Mouse (Mus musculus) heart, postnatal 36 days (tissue): ENCODE measurements around the gene Srd5a1. TPM values are rescaled to one million over a fixed set of nuclear protein-coding genes. Genes with fewer than 3 reads are reported as not detected.
"Not testable (repeated sequence)": the region's sequence is repeated elsewhere in the genome, so short reads cannot be mapped to it uniquely, and the experiment has no call there.

Source experiments
- DNase-seq, 2 experiments: peaks; one replicate each; pipeline ENCODE4 v3.0.0; 2021 to 2022
- intact Hi-C: fragments of 180-260 bp; cut with DNase I; formaldehyde crosslinking; loops from one replicate; pipeline ENCODE4 v1.15.1; 2025
- total RNA-seq, 2 experiments: library from RNA; stranded (reverse); gene quantifications; 2 replicates each; pipeline ENCODE4 v1.2.3; 2021

Gene Srd5a1
- total RNA-seq, 2 experiments from 2014 or later, result 0.83 to 1.6 TPM

DNA sequence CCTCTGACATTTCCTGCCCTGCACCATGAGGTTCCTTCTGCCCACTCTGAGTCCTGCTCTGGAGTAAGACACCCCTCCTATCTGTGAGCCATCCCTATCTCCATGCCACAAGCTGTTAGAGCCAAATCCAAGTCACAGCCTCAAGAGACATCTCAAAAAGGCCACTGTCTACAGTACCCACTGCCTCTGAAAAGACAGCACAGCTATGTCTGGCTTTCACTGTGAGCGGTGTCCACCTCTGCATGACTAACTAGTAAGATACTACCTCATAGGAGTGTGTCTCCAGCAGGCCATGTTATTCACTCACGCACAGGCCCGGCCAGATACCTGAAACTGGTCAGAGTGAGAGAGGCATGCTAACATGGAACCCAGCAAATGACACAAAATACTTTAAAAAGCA lies 16.7 kb upstream of the Srd5a1 start:
- intact Hi-C loops, result no loop called here
- DNase-seq, result no peak

DNA sequence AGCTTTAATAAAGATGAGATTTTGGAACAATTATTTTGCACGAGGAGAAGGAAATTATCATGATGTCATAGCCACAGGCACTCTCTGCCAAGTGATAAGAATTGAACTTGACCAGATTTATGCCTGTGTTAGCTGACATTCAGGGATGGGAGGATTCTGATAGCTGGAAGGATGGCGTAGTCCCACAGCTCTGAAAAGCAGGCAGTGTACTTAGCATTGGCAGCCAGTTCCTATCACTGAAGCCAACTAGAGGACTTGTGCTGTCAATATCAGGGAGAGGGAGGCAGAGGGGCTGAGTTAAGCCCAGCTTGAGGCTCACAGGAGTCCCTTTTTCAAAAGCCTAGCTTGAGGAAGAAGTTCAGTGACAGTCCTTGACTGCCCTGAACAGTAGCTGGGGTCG lies 13.3 kb upstream of the Srd5a1 start:
- intact Hi-C loops, result no loop called here
- DNase-seq, result no peak

DNA sequence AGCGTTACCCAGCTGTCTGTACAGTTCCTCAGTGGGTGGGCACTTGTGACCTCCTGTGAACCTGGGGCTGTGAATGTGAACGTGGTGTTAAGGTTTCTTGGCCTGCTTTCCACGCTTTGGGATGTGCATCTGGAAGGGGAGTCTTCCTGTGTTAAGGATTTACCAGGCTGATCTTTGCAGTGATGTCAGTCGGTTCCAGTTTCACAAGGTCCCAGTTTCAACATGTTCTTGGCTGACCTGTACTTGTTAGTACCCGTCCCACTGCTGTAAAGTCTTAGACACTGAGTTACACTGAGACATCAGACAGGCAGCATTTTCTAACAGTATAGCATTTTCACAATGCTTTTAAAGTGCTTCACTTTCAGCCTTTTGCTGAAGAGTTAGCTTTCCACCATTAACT lies 12.6 kb upstream of the Srd5a1 start:
- no peak for DNase-seq
- intact Hi-C loops, result no loop called here

DNA sequence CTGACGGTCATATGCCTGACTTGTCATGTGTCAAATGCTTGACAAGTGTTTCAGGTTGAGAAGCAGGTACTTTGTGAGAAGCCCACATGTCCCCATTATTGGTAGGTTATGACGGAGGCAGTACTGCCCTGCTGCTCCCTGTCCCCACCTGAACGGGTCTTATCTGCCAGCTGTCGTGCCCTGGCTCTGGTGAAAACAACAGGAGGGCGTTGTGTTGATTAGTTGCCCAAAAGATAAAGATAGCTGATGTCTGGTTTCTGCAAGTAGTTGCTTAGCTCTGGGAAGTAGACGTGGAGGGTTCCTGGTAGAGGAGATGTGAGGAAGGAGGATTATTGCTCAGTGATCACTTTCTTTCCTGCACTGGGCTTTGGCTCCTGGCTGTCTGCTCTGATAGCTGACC lies 5.5 kb upstream of the Srd5a1 start:
- intact Hi-C loops, result no loop called here
- no peak for DNase-seq

DNA sequence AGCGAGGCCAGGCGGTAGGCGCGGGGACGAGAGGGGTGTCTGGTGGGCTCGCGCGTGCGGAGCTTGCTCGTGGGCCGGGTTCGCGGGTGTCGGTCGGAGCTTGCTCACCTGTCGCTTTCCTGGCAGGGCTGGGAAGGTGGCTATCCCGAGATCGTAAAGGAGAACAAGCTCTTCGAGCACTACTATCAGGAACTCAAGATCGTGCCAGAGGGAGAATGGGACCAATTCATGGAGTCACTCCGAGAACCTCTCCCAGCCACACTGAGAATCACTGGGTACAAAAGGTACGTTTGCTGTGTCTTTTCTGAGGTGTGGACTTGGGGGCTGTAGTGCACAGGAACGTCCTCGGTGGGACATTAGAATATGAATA lies 918 bp upstream of the Srd5a1 start:
- no peak for DNase-seq
- intact Hi-C loops, result loop anchor here (2.0 to 5.0 kb wide), 4 partner anchors 60 to 1030 kb away; partner anchors contain the start of genes Fastkd3 and Mtrr

DNA sequence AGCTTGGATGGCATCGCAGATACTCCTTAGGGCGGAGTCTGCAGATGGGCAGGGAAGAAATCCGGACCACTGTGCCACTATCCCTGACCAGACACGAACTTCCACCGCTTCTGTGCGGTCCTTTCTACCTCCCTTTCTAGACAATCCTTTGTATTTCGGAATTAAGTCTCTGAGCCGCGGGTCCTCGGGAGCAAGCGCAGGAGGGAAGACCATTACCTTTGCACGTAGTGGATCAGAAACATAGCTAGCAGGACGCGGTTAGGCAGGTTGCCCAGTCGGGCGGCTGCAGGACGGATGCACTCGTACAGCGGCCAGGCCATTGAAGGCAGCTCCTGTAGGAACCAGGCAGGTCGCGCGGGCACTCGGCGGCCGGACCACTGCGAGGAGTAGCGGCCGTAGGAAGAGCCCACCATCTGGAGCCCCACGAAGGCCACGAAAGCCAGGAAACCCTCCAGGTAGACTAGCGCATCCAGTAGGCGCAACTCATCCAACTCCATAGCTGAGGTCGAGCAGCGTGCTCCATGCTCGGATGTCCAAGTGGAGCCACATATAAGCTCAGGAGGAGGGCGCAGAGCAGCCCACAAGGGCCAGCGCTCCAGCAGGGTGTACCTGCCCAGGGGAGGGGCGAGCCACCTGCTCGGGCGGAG lies 368 bp downstream of the Srd5a1 start:
- intact Hi-C loops, result loop anchor here (5.0 kb wide), 3 partner anchors 59 to 1029 kb away; partner anchors contain the start of genes Fastkd3 and Mtrr
- peak in 1 of 2 experiments; percentile 26 for DNase-seq

DNA sequence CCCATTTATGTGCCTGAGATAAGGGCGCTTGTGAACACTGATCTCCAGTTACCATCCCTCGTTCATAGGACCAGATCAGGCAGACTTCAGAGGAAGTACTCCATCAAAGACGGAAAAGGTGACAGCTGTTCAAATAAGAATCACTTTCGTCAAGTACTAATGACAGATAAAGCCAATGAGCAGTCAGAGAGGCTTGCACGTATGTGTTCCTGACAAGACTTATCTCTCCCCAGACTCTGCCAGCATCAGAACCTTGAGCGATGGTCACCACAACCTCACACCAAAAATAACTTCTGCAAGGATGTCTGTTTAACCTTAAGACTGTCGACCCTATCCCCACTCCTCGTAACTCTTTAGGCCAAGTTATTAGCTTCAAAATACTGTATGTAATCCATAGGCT lies 2.5 kb downstream of the Srd5a1 start:
- intact Hi-C loops, result loop anchor here (5.0 kb wide), 1 partner anchor 36 kb away; no protein-coding TSS in a partner anchor

DNA sequence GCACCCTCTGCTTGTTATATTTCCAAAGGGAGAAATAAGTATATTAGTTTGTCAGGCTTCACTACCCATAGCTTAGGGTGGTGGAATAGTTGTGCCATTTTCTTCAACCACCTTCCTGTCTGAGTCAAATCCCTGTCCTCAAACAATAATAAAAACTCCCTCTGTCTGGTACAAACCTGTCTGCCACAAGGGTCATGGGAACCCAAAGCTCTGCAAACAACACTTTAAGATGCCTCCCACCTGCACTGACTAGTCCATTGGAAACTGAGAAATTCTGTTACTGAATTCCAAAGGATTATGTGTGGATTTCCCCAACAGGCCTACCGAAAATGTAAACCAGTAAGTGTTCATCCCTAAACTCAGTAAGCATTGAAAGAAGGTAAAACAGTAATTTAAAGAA lies 6.6 kb downstream of the Srd5a1 start:
- intact Hi-C loops, result loop anchor here (5.0 kb wide), 1 partner anchor 32 kb away; no protein-coding TSS in a partner anchor
- no peak for DNase-seq

More for the DNA sequence above, 2.5 kb downstream of the Srd5a1 start:
- no peak for DNase-seq

DNA sequence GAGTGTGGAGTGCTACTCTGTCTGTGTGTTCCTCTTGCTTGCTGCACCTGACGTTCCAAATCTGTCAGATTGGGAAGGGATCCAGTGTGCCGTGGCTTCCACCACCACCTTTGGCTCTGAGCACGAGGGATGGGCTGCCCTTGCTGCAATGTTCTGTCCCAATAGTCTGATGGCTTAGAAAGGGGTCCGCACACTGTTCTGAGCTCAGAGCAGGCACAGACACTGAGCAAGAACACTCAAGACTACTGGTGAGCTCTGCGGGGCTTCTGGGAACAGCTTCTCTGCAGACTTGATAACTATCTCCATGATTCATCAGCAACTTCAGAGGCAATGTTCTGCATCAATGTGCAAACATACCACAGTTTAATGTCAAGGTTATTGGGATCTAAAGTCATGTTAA lies 9.9 kb downstream of the Srd5a1 start:
- DNase-seq, result no peak
- intact Hi-C loops, result no loop called here

DNA sequence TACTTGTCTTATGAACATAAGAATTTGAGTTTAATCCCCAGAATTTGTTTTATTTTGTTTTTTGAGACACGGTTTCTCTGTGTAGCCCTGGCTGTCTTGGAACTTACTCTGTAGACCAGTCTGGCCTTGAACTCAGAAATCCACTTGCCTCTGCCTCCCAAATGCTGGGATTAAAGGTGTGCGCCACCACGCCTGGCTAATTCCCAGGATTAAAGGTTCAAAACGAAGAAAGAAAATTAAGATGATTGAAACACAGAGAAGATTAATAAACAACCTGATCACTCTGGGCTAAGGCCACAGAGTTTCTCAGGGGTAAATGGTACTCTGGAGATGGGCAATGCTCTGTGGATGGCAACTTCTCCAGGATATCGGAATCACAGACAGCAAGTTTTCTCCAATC lies 10.4 kb downstream of the Srd5a1 start:
- intact Hi-C loops, DNase-seq: not testable (repeated sequence)

DNA sequence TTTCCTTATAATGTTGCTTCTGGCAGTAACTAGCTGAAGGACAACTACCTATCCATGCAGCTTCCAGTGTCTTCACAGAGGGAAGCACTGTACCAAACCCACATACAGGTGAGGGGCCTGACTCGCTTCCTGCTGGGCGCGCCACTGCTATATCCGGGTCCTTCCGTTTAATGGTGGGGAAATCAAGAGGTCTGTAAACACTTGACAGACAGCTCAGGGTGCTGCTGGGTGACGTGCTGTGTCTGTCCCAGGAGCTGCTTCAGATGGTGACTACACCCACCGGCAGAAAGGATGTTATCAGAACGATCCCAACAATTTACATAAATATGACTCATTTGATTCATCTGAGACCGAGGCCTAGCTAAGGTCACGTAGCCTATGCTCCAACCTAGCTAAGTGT lies 12.4 kb downstream of the Srd5a1 start:
- DNase-seq, result no peak
- intact Hi-C loops, result no loop called here

DNA sequence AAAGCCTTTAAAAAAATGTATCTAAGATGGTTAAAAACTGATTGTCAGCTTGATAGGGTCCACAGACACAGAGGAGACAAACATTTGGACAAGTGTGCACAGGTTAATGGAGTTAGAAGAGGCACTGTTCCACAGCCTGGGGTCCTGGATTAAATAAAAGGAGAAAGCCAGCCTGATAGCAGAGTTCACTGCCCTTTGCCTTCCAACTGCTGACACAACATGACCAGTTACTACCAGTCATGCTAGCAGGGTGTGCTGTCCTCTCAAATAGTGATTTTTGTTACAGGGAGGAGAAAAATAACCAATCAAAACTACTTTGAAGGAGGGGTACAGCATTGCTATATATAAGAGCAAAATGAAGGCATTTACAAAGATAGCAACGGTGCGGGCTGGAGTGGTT lies 14.7 kb downstream of the Srd5a1 start:
- intact Hi-C loops, result no loop called here
- DNase-seq, result no peak

DNA sequence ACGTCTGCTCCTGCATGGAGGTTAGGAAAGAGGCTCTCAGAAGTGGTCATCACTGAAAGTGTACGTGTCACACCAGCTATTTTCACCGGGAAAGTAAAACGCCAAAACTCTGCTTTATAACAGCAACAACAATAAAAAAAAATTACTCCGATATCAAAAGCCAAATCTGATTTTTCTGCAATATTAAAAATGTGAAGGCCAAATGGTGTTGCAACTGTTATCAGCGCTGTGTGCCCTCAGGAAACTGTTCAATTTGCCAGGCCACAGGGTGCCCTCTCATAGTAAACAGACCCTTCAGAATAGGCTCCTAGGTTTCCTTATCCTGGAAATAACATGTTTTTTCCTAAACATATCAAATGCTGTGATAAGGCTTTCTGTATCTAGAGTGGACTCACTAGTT lies 15.3 kb downstream of the Srd5a1 start:
- intact Hi-C loops, result no loop called here
- DNase-seq, result no peak

DNA sequence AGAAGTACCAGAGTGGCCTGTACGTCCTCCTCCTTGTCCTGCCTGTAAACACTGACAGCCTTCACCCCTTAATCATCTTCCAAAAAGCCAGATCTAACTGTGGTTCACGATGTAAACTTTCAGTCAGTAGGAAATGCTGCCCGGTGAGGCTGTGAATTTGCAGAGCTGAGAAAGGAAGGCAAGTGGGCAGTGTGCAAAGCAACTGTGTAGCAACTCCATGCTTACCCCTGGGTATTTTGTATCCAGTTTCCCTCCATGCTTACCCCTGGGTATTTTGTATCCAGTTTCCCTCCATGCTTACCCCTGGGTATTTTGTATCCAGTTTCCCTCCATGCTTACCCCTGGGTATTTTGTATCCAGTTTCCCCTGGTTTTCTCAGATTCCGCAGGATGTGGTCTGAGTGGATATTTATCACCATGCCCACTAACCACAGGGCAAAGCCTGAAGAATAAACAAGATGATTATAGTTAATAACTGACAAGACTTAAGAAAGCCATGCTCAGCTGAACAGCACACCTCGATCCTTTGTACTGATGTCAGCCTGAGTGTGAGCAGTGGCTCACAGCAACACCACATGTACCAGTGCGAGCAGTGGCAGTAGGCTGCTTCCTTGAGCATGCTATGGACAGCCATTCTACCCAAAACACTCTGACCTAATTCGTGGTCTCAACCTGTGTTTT lies 16.5 kb downstream of the Srd5a1 start:
- intact Hi-C loops, result no loop called here
- no peak for DNase-seq

DNA sequence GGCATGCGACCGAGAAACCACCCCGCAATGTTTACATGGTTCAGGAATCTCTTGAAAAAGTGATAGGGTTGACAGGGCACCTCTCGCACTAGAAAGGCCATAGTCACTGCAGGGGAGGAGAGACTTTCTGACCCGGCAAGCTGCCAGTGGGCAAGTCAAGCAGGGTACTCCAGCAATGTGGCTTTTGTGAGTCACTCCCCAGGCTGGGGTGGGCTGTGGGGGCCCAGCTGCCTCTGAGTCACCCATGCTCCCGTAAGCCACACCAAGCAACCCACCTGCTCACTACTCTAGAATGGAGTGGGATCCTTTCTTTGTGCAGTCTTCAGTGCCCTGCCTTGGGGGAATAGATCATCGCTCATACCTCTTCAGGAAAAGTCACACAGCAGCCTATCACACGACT lies 17.8 kb downstream of the Srd5a1 start:
- DNase-seq, result no peak
- intact Hi-C loops, result no loop called here

DNA sequence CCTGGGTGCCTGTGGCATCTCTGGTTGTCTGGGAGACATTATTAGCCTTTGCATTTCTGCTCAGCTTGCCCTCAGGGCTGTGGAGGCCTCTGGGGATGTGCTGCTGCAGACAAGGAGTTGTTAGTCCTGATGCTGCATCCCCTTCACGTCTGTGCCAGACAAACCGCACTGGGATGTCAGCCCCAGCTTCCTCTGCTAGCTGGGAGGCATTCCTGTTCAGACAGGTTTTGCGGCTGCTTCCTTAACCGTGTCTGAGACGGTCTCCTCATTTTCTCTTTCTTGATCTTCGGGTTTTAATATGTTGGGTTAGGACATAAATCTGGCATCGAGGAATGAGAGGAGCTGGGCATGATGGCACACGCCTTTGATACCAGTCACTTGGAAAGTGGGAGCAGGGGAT lies 19.0 kb downstream of the Srd5a1 start:
- intact Hi-C loops, result no loop called here
- DNase-seq, result no peak

DNA sequence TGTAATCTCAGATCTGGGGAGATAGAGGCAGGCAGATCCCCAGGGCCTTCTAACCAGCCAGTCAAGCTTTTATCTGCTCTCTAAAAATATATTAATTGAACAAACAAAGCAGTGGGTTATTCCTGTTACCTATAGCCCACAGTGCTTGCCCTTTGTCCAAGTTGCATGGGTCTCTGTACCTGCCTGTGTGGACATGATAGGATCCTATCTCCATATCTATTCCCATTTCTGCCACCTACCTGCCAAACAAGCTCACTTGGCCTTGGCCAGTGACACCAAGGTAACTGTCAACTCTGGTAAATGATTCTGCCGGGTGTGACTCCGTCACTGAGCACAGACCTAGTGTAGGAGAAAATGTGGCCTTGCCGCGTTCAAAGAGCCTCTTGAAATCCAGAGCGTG lies 19.9 kb downstream of the Srd5a1 start:
- intact Hi-C loops, result no loop called here
- no peak for DNase-seq

DNA sequence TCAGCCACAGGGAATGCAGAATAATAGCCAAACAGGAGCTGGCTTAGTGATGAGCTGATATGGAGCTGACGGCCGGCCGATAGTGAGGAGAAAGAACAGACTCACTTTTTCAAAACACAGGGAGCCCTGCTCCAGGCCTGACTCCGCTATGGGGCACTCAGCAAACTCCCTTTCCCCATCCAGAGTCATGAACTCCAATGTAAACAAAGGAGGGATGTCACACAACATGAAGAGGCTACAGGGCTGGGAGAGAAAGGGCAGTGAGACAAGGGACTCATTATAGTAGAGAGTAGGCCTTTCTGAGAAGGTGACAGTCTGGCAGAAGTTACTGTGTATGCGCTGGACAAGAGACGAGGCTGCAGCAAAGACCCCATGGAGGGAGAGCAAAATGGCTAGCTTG lies 23.0 kb downstream of the Srd5a1 start:
- no peak for DNase-seq
- intact Hi-C loops, result no loop called here

DNA sequence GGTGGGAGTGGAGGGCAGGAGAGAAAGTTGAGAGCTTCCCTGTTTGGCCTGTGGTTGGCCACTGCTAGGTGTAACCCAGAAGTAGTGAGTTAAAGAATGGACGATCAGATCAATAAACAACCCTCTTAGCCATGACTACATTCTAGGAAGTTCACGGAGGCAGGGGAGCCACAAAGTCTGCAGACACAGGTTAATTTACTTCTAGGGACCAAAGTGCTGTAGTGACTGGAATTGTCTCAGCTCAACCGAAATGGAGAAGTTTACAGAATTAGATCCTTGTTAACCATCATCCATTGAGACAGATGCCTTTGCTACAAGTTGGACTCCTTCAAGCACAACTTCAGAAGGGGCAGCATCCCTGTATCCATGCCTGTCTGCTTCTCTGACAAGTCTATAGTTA lies 23.4 kb downstream of the Srd5a1 start:
- intact Hi-C loops, result no loop called here
- no peak for DNase-seq

DNA sequence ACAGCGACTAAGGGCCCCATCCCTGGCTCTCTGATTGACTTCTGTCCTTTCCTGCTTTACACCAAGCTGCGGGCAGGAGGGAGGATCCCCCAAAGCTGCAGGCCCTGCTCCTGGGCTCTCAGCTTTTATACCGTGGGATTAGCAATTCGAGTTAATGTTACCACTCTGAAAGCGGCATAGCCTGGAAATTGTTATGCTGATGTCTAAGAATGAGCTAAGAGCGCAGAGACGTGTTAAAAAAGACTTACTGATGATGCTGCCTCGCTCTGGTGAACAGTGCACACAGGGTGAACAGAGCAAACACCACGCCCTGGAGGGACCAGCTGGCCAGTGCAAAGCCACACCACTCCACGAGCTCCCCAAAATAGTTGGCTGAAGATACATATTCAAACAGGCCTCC lies 24.9 kb downstream of the Srd5a1 start:
- no peak for DNase-seq
- intact Hi-C loops, result no loop called here

DNA sequence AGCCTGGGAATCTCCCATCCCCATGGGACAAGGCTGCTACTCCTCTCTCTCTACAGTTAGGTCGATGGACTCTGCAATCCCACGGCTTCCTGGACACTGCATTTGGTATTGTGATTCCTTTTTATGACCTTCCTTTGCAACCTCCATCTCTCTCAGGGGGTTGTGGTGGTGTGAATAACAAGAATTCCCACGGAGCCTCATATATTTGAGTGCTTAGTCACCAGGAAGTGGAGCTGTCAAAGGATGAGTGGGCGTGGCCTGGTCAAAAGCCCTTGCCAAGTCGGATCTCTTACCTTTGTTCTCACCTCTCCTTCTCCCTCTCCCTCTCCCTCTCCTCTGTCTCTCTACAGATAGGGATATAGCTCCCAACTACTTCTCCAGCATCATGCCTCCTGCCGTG lies 25.4 kb downstream of the Srd5a1 start:
- intact Hi-C loops, result no loop called here
- no peak for DNase-seq

DNA sequence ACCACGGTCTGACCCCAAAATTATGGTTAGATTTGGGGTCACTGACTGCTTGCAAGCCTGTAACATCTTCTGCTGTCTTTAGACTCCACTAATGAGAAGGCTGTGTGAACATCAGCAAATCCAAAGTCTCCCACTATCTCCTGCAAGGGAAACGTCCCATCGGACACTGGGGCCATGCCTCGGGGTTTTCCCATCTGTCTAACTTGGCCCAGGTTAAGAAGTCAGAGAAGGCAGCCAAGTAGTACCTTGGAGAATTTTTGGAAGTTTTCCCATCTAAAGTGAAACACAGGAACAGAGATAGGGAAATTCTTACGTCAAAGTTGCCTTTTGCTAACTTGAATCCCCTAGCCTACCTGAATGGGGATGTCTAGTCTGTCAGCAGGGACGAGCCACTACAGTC lies 27.7 kb downstream of the Srd5a1 start:
- intact Hi-C loops, result no loop called here
- no peak for DNase-seq

DNA sequence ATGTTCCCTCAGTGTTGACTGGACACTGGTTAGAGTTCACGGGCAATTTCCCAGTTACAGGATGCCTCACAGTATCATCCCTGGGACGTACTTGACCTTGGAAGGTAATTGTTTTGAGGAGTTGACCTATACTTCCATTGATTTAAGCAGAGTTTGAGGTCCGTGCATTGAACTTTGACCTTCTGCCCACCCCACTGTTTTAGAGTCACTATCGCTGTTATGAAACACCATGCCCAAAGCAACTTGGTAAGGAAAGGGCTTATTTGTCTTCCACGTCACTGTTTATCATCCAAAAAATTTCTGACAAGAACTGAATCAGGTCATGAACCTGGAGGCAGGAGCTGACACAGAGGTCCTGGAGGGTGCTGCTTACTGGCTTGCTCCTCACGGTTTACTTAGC lies 28.8 kb downstream of the Srd5a1 start:
- intact Hi-C loops, result no loop called here
- DNase-seq, result no peak
